In genomic region chr2:57832565-57833355, GRCm38 (mm10) we compare ENCODE assay signal across 8 mouse cellular contexts.
A peak's percentile ranks its signal among the peaks of the same experiment; 100 is the strongest.
DNase-seq lines count a peak whose midpoint lies in the region; ATAC-seq and TF ChIP-seq lines count a peak whose summit lies in the region.

No protein-coding gene starts in this region.

- H3K27ac ChIP-seq in thymus, adult 2 months (ENCODE audit: control insufficient read depth, insufficient read depth, low read length) = no peak overlapping the region
- no peak overlapping the region for H3K27ac ChIP-seq in layer of hippocampus, adult 2 months

- H3K4me1 ChIP-seq in thymus, adult 2 months (replicated peaks; ENCODE audit: control insufficient read depth, insufficient read depth, low read length) = no peaks in the 10 kb centered on the region

- H3K36me3 ChIP-seq in thymus, adult 2 months (ENCODE audit: control insufficient read depth, insufficient read depth, low read length) = no peaks in the 10 kb centered on the region

- TF ChIP-seq CTCF in thymus, adult 2 months (IDR thresholded peaks at IDR 0.05; ENCODE audit: borderline replicate concordance, control insufficient read depth, extremely low read depth, insufficient read depth, low read length, poor library complexity) = no peak
- TF ChIP-seq CTCF in layer of hippocampus, adult 2 months (conservative IDR thresholded peaks at IDR 0.05) = peak; percentile 91

- whole genome bisulfite sequencing in thymus, adult 2 months = 61% methylated on average over 12 of the region's 12 CpGs

- no peak overlapping the region for H3K4me3 ChIP-seq in thymus, adult 2 months (ENCODE audit: control insufficient read depth, insufficient read depth, low read length)
- H3K4me3 ChIP-seq in layer of hippocampus, adult 2 months = no peak overlapping the region

- peak; percentile 26 for DNase-seq in gastrocnemius, adult 18-20 months (ENCODE audit: low spot score)
- DNase-seq in gastrocnemius, postnatal 25 days = no peak
- DNase-seq in thymus, adult 2 months = peak; percentile 4
- no peak for DNase-seq in thymus, adult 18-20 months
- peak; percentile 39 to 72 for DNase-seq in layer of hippocampus, adult 2 months (ENCODE audit: low spot score in 2 of 2)
- peak; percentile 87 for DNase-seq in retina, embryonic 14.5 days (ENCODE audit: low spot score)

- ATAC-seq in common myeloid progenitor, adult 5-6 weeks (replicated peaks; ENCODE audit: low read depth, poor library complexity, severe bottlenecking) = 0 out of 2 replicates have a peak, but pooled peaks have one; percentile 39
- ATAC-seq in erythroblast, adult 5-6 weeks (replicated peaks; ENCODE audit: low FRiP score, poor library complexity, severe bottlenecking) = no peak

- H3K27me3 ChIP-seq in thymus, adult 2 months (ENCODE audit: control insufficient read depth, insufficient read depth, low read length) = no peaks in the 10 kb centered on the region

- TF ChIP-seq POLR2A in thymus, adult 2 months (IDR thresholded peaks at IDR 0.05; ENCODE audit: control insufficient read depth, extremely low read depth, insufficient read depth, low read length, poor library complexity) = no peak

Comparison
In these comparisons a context has a peak if more than half of its experiments do, and no peak if none do; other contexts are left out.
1. DNase-seq: peak in gastrocnemius, adult 18-20 months (single experiment), thymus, adult 2 months (single experiment), layer of hippocampus, adult 2 months (2 of 2) and retina, embryonic 14.5 days (single experiment); none in gastrocnemius, postnatal 25 days (single experiment) and thymus, adult 18-20 months (0 of 2).